Mouse (Mus musculus) CD8-positive naive resting alpha-beta T cell, adult 2 months (primary cell): ENCODE data around the gene Olfr765.
"Not testable (repeated sequence)": the region's sequence is repeated elsewhere in the genome, so short reads cannot be mapped to it uniquely, and the experiment has no call there.

ENCODE experiments used
- DNase-seq, 2 experiments: peaks; one replicate each; pipeline ENCODE4 v3.0.0; 2022; ENCODE audit warnings: low read depth in 2 of 2, low spot score in 2 of 2

The Olfr765 gene

GRCm38 (mm10) chr10:129049898-129050297, at the start of gene Olfr765:
Gene Olfr765 (minus strand): TSS chr10:129049998.
- not testable (repeated sequence) for DNase-seq

- no peak for DNase-seq
Observed at GRCm38 (mm10) chr10:129099275-129099674, 49.5 kb upstream of the Olfr765 start, which contains the start of gene Olfr768. Gene Olfr768 (minus strand): TSS chr10:129099375.

GRCm38 (mm10) chr10:129082810-129083209, 33.0 kb upstream of the Olfr765 start, which contains the start of gene Olfr767:
Gene Olfr767 (minus strand): TSS chr10:129082910.
- not testable (repeated sequence) for DNase-seq

GRCm38 (mm10) chr10:129068877-129069276, 19.1 kb upstream of the Olfr765 start, which contains the start of gene Olfr766-ps1:
Gene Olfr766-ps1 (minus strand): TSS chr10:129068977.
- DNase-seq = no peak

GRCm38 (mm10) chr10:129039796-129040195, 10.0 kb downstream of the Olfr765 start, which contains the start of gene Olfr764-ps1:
Gene Olfr764-ps1 (minus strand): TSS chr10:129039896.
- DNase-seq = no peak

DNA sequence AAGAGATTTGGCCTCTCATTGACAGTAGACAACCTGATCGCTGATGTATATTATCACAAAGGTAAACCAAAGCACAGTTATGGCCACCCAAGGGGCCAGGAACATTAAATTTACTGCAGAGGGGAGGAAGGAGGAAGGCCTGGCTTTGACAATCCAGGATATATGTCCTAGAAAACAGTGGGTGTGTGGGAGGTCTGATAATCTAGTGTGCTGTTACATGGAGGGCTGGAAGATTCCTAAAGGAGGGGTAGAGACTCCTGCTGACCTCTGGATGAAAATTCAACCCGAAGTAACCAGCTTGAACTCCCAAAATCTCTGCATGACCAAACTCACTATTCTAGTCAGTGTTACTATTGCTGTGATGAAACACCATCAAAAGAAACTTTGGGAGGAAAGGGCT, 21.5 kb downstream of the Olfr765 start:
- DNase-seq = no peak

- DNase-seq = peak; percentile 16 to 29
Observed at GRCm38 (mm10) chr10:129026018-129026662, 23.7 kb downstream of the Olfr765 start.

GRCm38 (mm10) chr10:129023319-129023718, 26.5 kb downstream of the Olfr765 start:
- DNase-seq = no peak

DNA sequence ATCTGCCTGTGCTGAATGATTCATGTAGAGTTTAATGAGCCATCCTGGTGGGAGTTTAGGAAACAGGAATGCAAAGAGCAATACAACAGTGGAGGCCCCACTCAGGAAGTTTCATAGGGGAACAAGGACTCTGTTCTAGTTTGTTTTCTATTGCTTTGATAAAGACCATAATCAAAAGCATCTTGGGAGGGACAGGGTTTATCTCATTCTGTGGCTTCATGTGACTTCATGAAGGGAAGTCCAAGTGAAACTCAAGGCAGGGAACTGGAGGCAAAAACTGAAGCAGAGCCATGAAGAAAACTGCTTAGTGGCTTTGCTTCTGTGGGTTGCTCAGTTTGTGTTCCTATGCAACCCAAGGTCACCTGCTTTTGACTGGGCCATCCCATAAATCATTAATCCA, 35.3 kb downstream of the Olfr765 start:
- DNase-seq = no peak

- not testable (repeated sequence) for DNase-seq
Observed at GRCm38 (mm10) chr10:129011511-129011910, 38.3 kb downstream of the Olfr765 start.

- DNase-seq = no peak
Observed at GRCm38 (mm10) chr10:129010288-129010841, 39.4 kb downstream of the Olfr765 start, which contains the start of gene Olfr763. Gene Olfr763 (plus strand): TSS chr10:129010791.

- no peak for DNase-seq
Observed at GRCm38 (mm10) chr10:129004032-129004920, 45.5 kb downstream of the Olfr765 start.

DNA sequence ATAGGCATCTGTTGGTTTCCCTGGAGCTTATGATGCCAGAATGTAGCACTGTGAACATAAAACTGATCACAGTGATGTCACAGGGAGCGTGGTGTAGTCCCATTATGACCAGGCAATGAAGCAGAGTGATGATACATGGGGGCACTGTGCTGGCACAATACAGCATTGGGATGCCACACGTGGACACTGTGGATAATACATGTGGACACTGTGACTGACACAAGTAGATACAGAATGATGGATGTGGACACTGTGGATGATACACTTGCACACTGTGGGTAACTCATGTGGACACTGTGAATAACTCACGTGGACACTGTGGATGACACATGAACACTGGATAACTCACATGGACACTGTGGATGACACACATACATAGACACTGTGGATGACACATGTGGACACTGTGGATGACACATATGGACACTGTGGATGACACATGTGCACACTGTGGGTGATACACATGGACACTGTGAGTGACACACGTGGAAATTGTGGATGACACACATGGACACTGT, 53.2 kb downstream of the Olfr765 start:
- no peak for DNase-seq

GRCm38 (mm10) chr10:128995796-128996195, 54.0 kb downstream of the Olfr765 start:
- DNase-seq = no peak
